Mouse (Mus musculus) cortical plate, adult 2 months (tissue): ENCODE data around the gene Pex6.

Source experiments
- CTCF ChIP-seq: fragments of 200-500 bp; IDR thresholded peaks from 2 replicates; pipeline ENCODE4 v1.5.1; 2011; ENCODE audit warnings: mild to moderate bottlenecking, control low read depth, low read length; ENCODE audit not compliant: insufficient read depth; ENCODE audit errors: extremely low read depth
- POLR2A ChIP-seq: fragments of 200-500 bp; IDR thresholded peaks from 2 replicates; pipeline ENCODE4 v1.6.1; 2011; ENCODE audit warnings: mild to moderate bottlenecking, low read length, control low read depth; ENCODE audit not compliant: insufficient read depth; ENCODE audit errors: extremely low read depth

- TF ChIP-seq CTCF (no peak), POLR2A (no peak)
Observed at GRCm38 (mm10) chr17:46669911-46670310, 41.4 kb upstream of the Pex6 start.
